Mouse (Mus musculus): ENCODE measurements around the gene Ms4a6c. TPM values are rescaled to one million over a fixed set of nuclear protein-coding genes. Genes with fewer than 3 reads are reported as not detected.
"Not testable (repeated sequence)": the region's sequence is repeated elsewhere in the genome, so short reads cannot be mapped to it uniquely, and the experiment has no call there.

Gene Ms4a6c
- total RNA-seq (2021): 10 to 100 TPM; 10.2 to 10.3 TPM
- long read RNA-seq, experiment 1, partial matches to known transcripts: 0 of 4 reads
- long read RNA-seq, experiment 1, other reads (novel, unspliced or antisense): 1 of 4 reads
- long read RNA-seq, experiment 2: 0 reads

DNA sequence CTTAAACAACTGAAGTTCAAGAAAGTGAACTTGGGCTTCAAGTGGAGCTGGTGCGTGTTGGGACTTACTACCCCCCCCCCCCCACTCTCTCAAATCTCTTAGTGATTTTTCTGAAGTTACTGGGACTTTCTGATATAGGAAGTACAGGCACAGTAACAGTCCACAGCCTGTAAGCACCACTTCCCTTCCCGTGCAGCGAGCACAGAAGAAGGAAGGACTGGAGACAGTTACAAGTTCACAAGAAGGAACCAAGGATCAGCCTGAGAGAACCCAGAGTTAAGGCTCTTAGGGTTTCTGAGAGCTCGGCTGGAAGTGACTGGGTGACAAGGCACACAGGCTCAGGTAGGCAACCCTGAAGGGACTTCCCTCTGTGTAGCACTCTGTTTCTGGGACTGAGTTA is at the start of gene Ms4a6c:
Ms4a6c (plus strand) TSS at position 152 of the 400 bp plus-strand sequence.
- DNase-seq (ENCODE audit: low spot score in 2 of 2): not testable (repeated sequence)

DNA sequence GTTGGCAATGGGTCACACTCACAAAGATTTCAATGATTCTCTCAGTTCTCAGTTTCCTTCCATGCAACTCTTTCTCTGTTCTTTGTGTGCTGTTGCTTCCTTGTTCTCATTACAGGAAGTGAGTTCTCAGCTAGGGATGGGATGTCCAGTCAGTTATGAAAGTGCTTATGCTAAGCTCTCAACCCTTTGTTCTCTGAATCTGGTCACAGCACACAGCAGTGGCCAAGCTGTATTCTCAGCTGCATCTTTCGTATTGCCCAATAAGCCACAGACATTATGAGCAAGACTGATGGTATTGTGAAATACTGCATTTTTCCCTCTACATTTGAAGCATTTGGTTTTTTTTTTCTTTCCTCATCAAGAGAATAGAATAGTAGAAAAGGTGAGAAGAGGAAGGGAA is 38.0 kb upstream of the Ms4a6c start:
- DNase-seq (ENCODE audit: low spot score in 2 of 2): not testable (repeated sequence)

DNA sequence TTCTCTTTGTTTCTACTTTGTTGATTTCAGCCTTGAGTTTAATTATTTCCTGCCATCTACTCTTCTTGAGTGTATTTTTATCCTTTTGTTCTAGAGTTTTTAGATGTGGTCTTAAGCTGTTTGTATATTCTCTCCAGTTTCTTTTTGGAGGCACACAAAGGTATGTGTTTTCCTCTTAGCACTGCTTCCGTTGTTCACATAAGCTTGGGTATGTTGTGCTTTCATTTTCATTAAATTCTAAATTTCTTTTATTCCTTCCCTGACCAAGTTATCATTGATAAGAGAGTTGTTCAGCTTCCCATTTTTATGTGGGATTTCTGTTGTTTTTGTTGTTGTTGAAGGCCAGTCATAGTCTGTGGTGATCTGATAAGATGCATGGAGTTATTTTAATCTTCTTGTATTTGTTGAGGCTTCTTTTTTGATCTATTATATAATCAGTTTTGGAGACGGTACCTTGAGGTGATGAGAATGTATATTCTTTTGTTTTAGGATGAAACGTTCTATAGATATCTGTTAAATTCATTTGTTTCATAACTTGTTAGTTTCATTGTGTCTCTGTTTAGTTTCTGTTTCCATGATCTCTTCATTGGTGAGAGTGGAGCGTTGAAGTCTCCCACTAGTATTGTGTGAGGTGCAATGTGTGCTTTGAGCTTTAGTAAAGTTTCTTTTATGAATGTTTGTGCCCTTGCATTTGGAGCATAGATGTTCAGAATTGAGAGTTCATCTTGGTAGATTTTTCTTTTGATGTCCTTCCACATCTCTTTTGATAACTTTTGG is 33.9 kb upstream of the Ms4a6c start:
- no peak for DNase-seq (ENCODE audit: low spot score in 2 of 2)

DNA sequence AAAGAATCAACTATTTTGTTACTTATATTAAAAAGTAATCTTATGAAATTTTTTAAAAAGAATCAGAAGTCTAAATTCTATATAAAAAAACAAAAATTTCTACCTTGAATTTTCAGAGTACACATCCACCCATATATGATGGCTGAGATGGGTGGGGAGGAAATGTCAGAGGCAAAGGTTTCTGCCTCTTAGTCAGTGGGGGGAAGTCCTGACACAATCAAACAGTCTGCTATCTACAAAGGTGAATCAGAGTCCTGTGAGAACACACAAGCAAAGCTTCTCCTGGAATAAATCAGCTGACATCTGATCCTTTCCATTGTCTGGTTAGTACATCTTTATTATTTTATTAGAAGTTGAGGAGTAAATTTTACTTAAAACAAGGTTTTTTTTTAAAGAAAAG is 25.8 kb upstream of the Ms4a6c start, which contains the start of gene Ms4a4b:
Ms4a4b (plus strand) TSS at position 216 of the 400 bp plus-strand sequence.
- DNase-seq (ENCODE audit: low spot score in 2 of 2): no peak

DNA sequence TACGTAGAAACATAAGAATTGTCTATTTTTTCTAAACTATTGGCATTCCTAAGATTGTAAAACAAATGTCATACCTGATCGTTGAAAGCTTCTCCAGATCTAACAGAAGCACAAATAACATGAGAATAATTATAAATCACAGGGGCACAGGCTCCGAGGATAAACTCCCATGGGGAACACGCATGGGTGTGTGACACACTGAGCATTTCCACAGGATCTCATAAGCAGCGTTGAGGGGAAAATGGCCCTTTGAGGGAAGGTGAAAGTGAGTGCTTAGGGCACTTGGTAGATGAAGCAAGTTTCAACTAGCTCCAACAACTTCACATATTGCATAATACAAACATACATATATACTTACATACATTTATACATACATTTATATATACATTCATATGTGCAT is 25.2 kb upstream of the Ms4a6c start:
- DNase-seq (ENCODE audit: low spot score in 2 of 2): no peak

GRCm38 (mm10) chr19:11447238-11447637 is 21.9 kb upstream of the Ms4a6c start:
- DNase-seq (ENCODE audit: low spot score in 2 of 2): no peak

DNA sequence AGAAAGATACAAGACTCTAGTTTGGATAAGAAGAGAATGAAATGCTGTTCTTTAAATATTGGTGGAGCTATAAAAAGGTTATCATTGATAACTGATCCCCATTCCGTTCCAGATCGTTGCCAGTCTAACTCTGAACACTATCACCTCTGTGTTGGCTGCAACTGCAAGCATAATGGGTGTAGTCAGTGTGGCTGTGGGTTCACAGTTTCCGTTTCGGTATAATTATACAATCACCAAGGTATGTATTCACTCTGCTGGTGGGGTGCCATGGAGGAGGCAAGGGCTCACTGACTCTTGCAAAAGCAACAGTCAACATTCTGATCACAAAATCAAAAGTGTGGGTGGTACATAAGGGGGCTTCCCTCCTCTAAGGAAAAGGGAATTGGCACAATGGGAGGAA is 10.1 kb upstream of the Ms4a6c start:
- not testable (repeated sequence) for DNase-seq (ENCODE audit: low spot score in 2 of 2)

DNA sequence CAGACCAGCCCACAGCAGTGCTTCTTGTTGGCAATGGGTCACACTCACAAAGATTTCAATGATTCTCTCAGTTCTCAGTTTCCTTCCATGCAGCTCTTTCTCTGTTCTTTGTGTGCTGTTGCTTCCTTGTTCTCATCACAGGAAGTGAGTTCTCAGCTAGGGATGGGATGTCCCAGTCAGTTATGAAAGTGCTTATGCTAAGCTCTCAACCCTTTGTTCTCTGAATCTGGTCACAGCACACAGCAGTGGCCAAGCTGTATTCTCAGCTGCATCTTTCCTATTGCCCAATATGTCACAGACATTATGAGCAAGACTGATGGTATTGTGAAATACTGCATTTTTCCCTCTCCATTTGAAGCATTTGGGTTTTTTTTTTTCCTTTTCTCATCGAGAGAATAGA is 4.4 kb upstream of the Ms4a6c start:
- not testable (repeated sequence) for DNase-seq (ENCODE audit: low spot score in 2 of 2)

DNA sequence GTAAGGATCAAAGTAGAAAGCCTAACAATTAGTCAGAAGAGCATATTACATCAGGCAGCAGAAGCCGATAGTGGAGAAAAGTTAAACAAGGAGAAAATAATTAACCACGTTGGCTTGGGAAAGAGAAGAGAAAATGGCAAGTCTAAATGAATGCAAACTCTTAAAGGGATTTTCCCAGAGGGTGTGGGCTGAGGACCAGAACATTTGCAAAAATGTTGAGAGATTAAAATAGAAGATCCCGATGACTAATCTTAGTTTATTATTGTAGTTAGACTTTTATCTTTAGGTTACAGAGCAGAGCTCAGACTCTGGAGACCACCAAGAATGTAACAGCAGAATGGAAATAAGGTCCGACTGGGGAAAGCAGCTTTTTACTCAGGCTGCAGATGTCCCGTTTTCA is 2.7 kb upstream of the Ms4a6c start:
- DNase-seq (ENCODE audit: low spot score in 2 of 2): no peak

DNA sequence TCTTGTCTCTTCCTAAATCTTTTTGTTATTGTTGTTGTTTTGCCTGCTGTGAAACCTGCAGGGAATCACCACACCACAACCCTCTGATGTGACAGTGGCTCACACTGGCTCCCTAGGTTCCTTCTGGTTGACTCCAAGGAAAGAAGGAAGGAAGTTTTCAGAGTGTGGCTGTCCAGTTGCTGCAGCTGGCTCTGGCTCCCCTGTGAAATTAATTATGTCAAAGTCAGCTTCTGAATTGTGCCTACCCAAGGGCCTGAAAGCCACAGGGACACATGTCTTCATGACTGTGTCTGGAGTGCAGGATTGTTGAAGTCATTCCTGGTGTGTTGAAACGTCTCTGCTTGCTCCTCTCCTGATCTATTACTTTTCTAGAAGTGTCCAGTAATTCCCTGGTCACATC is 805 bp upstream of the Ms4a6c start:
- not testable (repeated sequence) for DNase-seq (ENCODE audit: low spot score in 2 of 2)

DNA sequence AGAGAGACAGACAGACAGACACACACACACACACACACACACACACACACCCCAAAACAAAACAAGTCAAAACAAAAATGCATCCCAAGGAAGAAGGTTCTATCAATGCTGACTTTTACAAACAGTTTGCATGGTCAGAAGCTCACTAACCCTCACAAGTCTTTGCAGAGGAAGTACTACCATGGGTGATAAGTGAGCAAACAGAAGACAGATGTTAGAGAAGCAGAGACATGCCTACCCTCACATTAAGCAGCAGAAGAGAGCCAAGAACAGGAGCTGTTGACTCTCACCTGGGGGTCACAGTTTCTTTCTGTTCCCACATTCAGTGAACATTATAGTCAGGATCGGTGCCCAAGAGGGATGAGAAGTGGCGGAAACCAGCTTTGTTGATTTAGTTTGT is 10.5 kb downstream of the Ms4a6c start:
- no peak for DNase-seq (ENCODE audit: low spot score in 2 of 2)

DNA sequence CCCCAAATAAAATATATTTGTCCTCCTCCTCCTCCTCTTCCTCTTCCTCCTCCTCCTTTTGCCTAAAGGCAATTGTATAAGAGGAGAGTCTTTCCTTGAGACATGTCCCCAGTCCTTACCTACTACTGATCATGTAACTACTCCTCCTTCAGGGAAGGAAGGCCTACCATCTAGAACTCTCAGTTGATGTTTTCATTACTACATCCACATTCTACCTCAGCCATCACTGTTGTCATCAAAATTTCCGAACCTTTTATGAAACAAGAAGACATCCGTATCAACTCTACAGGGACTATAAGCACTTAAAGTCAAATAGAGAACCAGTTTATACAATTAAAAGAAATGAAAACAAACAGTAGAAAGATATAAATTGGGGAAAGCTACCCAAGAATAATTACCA is 13.5 kb downstream of the Ms4a6c start:
- DNase-seq (ENCODE audit: low spot score in 2 of 2): no peak

GRCm38 (mm10) chr19:11483941-11484340 is 14.8 kb downstream of the Ms4a6c start:
- no peak for DNase-seq (ENCODE audit: low spot score in 2 of 2)

DNA sequence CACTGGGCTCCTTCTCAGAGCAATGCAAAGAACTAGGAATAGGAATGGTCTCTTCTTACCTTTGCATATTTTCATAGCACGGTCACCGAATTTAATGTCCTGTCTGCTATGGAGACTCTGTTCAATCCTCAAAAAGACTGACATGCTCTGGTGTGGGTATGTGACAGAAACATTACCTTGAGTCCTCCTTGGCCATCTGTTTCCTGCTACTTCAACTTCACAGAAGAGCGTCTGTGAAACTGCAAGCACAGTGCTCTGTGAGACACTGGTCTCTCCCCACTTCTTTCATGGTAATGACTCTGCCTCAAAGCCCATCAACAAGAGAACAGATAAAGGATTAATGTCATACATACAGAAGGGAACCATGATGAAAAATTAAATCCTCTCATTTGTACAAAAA is 15.2 kb downstream of the Ms4a6c start:
- DNase-seq (ENCODE audit: low spot score in 2 of 2): no peak

- no peak for DNase-seq (ENCODE audit: low spot score in 2 of 2)
These were observed 16.1 kb downstream of the Ms4a6c start for GRCm38 (mm10) chr19:11485266-11485665.

- no peak for DNase-seq (ENCODE audit: low spot score in 2 of 2)
These were observed 16.6 kb downstream of the Ms4a6c start, which contains the start of gene Gm8369 for GRCm38 (mm10) chr19:11485746-11486145. TSS of gene Gm8369 (plus strand) at chr19:11485938.

DNA sequence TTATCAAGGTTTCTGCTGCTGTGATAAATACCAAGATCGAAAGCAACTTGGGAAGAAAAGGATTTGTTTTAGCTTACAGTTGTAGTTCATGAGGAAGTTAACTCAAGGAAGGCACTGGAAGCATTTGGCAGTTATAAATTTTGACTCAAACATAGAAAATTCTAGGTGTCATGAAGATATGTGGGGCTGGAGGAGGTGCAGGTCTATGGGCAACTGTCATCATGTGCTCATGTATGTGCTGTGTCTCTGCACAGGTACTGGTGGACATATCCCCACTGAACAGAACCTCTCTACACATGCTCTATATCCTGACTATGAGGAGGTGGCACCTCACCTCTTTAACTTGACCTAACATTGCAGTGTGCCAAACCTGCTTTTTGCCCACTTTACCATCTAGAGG is 17.4 kb downstream of the Ms4a6c start:
- DNase-seq (ENCODE audit: low spot score in 2 of 2): no peak

GRCm38 (mm10) chr19:11491406-11492189 is 22.4 kb downstream of the Ms4a6c start:
- no peak for DNase-seq (ENCODE audit: low spot score in 2 of 2)

- no peak for DNase-seq (ENCODE audit: low spot score in 2 of 2)
These were observed 23.5 kb downstream of the Ms4a6c start for GRCm38 (mm10) chr19:11492671-11493070.

GRCm38 (mm10) chr19:11494519-11494918 is 25.4 kb downstream of the Ms4a6c start:
- no peak for DNase-seq (ENCODE audit: low spot score in 2 of 2)

DNA sequence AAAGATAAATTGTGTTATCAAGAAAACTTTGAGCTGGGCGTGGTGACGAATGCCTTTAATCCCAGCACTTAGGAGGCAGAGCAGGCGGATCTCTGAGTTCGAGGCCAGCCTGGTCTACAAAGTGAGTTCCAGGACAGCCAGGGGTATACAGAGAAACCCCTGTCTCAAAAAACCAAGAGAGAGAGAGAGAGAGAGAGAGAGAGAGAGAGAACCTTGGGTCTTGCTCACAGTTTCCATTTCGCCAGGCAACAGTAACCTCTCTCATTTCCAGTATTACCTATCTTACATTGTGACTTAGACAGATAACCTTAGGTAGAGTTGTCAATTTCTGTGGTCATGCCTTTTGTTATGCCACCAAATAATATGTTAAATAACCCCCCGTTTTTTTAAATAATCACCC is 27.2 kb downstream of the Ms4a6c start:
- no peak for DNase-seq (ENCODE audit: low spot score in 2 of 2)

GRCm38 (mm10) chr19:11497300-11497699 is 28.1 kb downstream of the Ms4a6c start:
- DNase-seq (ENCODE audit: low spot score in 2 of 2): not testable (repeated sequence)
